Mouse (Mus musculus) spleen, postnatal 10 days (tissue): ENCODE results near the gene Itga2b.
A peak's percentile ranks its signal among the peaks of the same experiment; 100 is the strongest.

Experiments used
- DNase-seq, 2 experiments: peaks; one replicate each; pipeline ENCODE4 v3.0.0; 2021 to 2022; ENCODE audit warnings: low spot score in 2 of 2

Gene Itga2b

DNA sequence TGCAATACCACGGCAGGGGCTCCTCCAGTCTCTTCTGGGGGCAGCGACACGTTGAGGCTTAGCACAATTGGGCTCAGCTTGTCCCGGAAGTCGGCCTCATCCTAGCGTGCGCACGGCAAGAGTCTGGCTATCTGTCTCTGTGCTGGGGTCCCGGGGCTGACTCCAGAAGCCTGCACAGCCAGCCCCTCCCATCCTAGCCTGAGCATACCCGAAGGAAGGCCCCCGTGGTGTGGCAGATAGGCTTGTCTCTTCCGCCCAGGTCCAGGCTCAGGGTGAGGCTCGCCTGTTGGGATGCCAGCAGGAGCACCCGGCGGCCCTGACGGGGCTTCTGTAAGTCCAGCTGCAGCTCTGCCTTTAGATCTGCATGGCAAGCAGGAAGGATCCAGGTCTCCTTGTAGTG, 9.4 kb downstream of the Itga2b start:
- DNase-seq, result no peak

- DNase-seq, result peak in 1 of 2 experiments; percentile 59
These were observed 14.1 kb downstream of the Itga2b start for GRCm38 (mm10) chr11:102455740-102456396.

GRCm38 (mm10) chr11:102453131-102453530, 16.8 kb downstream of the Itga2b start:
- no peak for DNase-seq

- DNase-seq, result no peak
These were observed 20.6 kb downstream of the Itga2b start for GRCm38 (mm10) chr11:102449043-102450008.

DNA sequence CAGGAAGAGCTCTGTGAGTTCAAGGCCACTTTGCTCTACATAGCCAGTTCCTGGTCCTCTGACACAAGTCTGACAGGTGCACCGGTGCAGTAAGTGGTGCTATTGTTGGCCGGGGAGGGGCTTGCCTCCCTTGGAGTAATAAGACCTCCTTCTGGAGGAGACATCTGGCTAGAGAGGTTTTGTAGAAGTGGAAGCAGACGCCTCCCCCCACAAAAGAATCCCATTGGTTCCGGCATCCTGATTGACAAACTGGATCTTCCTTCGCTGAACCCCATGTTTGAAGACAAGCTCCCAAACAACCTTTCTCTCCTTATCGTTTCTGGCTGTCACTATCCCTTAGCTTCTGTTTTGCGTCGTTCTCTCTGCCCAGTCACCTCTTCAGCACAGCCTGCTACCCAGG, 21.6 kb downstream of the Itga2b start:
- DNase-seq, result no peak

- DNase-seq, result peak; percentile 54 to 74
These were observed 22.4 kb downstream of the Itga2b start, which contains the start of gene Fam171a2 for GRCm38 (mm10) chr11:102447497-102447896. Fam171a2 (minus strand) TSS chr11:102447682.

DNA sequence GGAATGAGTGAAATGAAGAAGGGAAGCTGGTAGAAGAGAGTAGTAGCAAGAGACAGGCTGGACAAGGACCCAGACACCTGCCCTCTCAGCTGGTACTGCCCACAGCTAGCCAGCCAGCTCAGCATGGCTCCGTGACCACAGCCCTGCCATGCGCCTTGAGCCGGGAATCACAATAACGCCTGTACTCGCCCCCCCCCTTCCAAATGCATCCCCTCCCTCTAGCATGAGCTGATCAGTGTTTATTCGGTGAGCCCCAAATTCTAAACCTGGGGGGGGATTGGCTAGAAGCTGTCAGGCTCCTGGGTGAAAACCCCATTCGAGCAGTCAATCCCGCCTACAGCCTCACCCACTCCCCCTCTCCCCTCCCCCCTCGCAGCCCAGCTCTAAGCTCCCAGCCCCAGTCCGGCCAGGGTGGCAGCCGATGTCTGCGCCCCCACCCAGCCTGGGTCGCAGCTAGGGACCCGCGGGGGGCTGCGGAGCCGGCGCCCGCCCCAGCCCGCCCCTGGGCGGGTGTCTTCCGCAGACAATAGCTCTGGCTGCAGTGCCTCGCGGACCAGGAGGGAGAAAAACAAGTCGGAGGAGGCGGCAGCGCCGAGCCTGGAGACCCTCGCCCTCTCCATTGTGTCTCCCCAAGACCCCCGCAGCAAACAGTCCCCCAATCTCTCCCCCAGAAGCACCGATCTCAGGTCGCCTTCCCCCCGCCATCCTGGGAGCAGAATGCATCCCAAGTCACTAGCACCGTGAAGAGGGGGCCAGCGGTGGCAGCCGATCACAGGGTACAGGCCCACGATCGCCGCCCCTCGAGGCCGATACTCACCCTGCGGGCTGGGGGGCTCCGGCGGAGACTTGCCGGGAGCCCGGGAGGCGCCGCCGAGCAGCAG, 23.1 kb downstream of the Itga2b start:
- peak in 1 of 2 experiments; percentile 23 for DNase-seq

- DNase-seq, result no peak
These were observed 24.0 kb downstream of the Itga2b start for GRCm38 (mm10) chr11:102445891-102446361.

DNA sequence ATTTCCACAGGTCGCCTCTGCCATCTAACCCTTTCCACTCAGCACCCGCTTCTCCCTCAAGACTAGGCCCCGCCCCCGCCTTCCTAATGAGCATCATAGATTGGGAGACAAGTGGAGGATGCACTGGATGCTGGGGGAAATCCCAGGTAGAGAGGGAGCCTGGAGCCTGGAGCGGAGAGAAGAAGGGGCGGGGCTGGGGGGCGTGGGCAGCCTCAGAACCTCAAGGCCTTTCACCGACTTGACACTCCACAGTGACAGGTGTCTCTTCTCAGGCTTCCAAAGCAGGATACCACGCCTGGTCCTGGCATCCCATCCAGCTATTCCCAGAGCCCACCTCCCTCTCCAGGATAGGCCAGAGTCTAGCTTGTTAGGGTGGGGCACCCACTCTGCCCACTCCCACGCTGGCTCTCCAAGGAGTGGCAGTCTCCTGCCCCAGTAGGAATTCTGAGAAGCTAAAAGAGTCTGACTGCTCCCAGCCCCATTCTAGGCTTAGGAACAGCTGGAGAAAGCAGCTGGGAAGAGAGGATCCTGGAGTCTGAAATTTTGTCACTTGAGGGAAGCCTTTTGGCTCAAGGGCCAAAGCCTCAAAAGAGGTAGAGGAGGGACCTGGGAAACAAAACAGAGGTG, 24.5 kb downstream of the Itga2b start:
- DNase-seq, result no peak

DNA sequence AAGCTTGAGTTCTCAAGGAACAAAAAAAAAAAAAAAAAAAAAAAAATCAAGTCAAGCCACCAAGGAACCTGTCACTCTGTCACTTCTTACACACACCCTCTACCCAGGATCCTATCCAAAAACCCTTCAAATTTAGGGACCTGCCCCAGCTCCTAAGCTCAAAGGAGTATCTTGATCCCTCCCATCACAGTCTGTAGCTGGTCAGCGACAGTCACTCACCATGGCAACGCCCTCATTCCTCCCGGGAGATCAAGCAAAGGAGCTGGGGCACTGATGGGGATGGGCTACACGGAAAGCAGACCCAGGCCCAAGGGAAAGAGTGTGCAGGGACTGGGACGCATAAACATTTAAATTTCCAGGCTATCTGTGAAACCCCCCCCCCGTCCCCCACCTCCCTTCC, 25.1 kb downstream of the Itga2b start:
- no peak for DNase-seq

DNA sequence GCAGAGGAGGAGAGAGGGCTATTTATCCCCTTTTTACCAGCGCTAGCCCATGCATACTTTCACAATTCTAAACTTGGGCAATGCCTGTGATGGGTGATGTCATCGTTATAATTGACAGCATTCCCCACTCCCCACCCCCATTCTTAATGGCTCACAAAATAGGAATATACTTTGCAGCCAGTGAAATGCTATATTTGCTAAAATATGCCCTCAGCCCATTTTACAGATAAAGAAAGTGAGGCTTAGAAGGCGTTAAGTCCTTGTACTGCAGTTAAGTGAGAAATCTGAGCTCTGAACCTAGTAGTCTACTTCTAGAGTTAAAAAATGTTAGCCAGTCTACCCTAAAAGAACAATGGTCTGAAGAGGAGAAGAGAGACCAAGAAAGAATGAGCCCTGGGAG, 25.6 kb downstream of the Itga2b start:
- DNase-seq, result no peak

DNA sequence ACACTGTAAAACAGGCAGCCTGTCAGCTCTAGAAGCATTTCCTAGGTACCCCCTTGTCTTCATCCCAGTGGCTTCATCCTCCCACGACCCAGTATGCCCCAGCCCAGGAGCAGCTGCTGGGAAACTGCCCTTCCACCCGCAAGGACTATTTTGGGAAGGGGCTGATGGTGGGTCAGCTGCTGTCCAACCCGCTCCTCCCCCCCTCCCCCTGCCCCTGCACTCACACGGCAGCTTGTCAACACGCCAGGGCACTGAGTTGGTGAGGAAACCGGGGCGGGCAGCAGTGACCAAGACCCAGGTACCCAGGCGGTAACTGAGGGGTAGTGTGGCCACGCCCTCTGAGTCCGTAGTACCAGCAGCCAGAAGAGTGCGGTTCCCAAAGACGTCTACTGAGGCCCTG, 26.2 kb downstream of the Itga2b start:
- DNase-seq, result no peak

DNA sequence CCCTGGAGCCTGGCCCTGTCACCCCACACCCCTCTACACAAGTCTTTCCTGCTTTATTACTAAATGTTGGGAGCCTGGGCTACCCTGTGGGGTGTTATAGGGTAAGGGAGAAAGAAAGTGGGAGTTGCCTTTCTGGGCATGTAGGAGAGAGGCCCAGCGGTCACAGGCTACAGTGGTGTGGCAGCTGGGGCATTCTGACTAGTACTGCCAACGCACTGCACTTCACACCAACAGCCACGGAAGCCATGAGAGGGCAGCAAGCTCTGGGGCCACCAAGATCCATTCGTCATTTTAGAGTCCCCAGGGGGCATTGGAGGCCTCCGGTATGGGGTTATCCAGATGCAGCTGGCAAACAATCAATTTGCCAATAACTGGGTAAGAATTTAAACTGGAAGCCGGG, 27.8 kb downstream of the Itga2b start:
- DNase-seq, result no peak

- no peak for DNase-seq
These were observed 28.5 kb downstream of the Itga2b start for GRCm38 (mm10) chr11:102441434-102441833.

- DNase-seq, result no peak
These were observed 29.7 kb downstream of the Itga2b start for GRCm38 (mm10) chr11:102440255-102440654.

DNA sequence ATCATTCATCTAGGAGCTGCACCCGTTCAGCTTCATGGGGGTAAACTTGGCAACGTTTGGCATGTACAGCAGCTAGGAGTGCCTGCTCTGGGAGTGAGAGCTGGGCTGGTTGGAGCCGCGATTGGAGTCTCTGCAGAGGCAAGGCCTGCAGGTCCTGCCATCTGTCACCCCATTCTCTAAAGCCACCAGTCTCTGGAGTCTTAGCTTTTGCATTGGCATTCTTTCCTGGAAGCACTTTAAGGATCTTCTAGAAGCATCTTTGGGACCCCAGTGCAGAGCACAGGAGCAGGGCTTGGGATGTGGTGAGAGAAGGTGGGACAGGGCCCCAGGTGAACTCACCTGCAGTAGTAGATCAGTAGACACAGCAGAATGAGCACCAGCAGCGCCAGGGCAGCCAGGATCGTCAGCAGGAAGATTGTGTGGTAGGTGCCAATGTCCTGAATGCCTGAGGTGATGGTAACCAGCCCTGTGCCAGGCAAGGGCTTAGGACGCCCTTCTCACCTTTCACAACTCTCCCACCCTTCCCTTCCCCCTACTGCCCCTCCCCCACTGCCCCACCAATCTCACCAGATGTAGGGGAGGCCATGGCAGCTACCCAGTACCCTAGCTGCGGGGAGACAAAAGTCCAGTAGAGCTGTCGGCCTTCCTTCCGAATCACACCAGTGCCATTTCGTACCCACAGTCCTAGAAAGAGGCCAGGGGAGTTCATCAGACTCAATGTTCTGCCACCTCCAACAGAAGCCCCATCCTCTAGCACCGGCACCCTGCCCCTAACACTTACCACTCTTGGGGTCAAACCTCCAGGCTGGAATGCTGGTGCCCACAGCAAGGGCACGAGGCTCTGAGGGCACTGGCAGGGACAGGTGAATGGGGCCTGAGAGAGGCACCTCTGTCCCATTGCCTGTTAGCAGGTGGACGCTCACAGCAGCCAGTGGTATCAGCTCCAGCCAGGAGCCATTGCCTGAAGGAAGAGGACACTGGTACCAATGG, 30.5 kb downstream of the Itga2b start:
- DNase-seq, result no peak

- DNase-seq, result peak; percentile 60 to 83
These were observed 31.5 kb downstream of the Itga2b start for GRCm38 (mm10) chr11:102438212-102439092.

- DNase-seq, result peak in 1 of 2 experiments; percentile 57
These were observed 32.5 kb downstream of the Itga2b start for GRCm38 (mm10) chr11:102437120-102438061.
